22 mouse cellular contexts compared by ENCODE assay signal in genomic region chr10:54182670-54183069, GRCm38 (mm10).
DNase-seq lines count a peak whose midpoint lies in the region; ATAC-seq and TF ChIP-seq lines count a peak whose summit lies in the region.
"Had no signal": no experiment of that assay in that cellular context is flagged by ENCODE, and none has a peak within 500 bp of the region (broad histone marks: within the 10 kb centered on the region; RNA-seq: fewer than 3 reads in every experiment).

No protein-coding gene starts in this region.

- H3K9ac ChIP-seq in heart, embryonic 11.5 days (ENCODE audit: low read depth, low read length) = no peak overlapping the region
- H3K9ac ChIP-seq: hindbrain, embryonic 15.5 days; liver, postnatal 0 days had no signal

- H3K27me3 ChIP-seq in kidney, adult 2 months (replicated peaks; ENCODE audit: control insufficient read depth, insufficient read depth, low read length) = no peaks in the 10 kb centered on the region
- H3K27me3 ChIP-seq in heart, embryonic 11.5 days (ENCODE audit: control insufficient read depth, insufficient read depth, low read length) = no peaks in the 10 kb centered on the region
- H3K27me3 ChIP-seq: CH12.LX; hindbrain, embryonic 15.5 days had no signal

- H3K4me2 ChIP-seq in heart, embryonic 11.5 days = no peak overlapping the region
- H3K4me2 ChIP-seq: hindbrain, embryonic 15.5 days; midbrain, embryonic 11.5 days had no signal

- H3K4me1 ChIP-seq in kidney, adult 2 months (ENCODE audit: control insufficient read depth, insufficient read depth, low read length) = no peaks in the 10 kb centered on the region
- H3K4me1 ChIP-seq in heart, embryonic 11.5 days (ENCODE audit: control insufficient read depth, insufficient read depth, low read length) = no peaks in the 10 kb centered on the region
- H3K4me1 ChIP-seq: hindbrain, embryonic 15.5 days had no signal

- H3K4me3 ChIP-seq in kidney, adult 2 months (ENCODE audit: insufficient read depth, low read depth, low read length) = no peak overlapping the region
- no peak overlapping the region for H3K4me3 ChIP-seq in heart, embryonic 11.5 days (ENCODE audit: low read depth, low read length)
- H3K4me3 ChIP-seq: heart, adult 2 months; hindbrain, embryonic 15.5 days had no signal

- WGBS in kidney, adult 2 months = 70% methylated on average over 1 of the region's 1 CpGs
- 77% methylated on average over 1 of the region's 1 CpGs for WGBS in heart, embryonic 11.5 days (ENCODE audit: insufficient replicate concordance)

- TF ChIP-seq POLR2A in kidney, adult 2 months (IDR thresholded peaks at IDR 0.05; ENCODE audit: low read depth, low read length) = no peak
- no peak for TF ChIP-seq POLR2A in brain, embryonic 14.5 days (IDR thresholded peaks at IDR 0.05; ENCODE audit: borderline replicate concordance, extremely low read depth, insufficient read depth, insufficient read length, poor library complexity, severe bottlenecking)

- peak; percentile 20 for DNase-seq in kidney, postnatal 10 days
- no peak for DNase-seq in kidney, adult 2 months
- peak; percentile 58 for DNase-seq in adipocyte (ENCODE audit: low spot score)
- peak; percentile 50 for DNase-seq in brain, embryonic 14.5 days (ENCODE audit: low read depth)
- peak; percentile 86 to 92 for DNase-seq in cerebellum, postnatal 10 days
- DNase-seq in heart, postnatal 4 days = no peak
- DNase-seq: adrenal gland, adult 8-10 months; B cell, adult 2 months; gastrocnemius, postnatal 36 days; heart, adult 2 months; kidney, adult 11 months; liver, postnatal 0 days; lung, postnatal 14 days; right cerebral cortex, adult 18-20 months; right cerebral cortex, postnatal 4 days; thymus, postnatal 25 days had no signal

- no peak for TF ChIP-seq CTCF in kidney, adult 2 months (conservative IDR thresholded peaks at IDR 0.05; ENCODE audit: insufficient read depth, insufficient read length, low read depth, low read length)
- TF ChIP-seq CTCF in brain, embryonic 14.5 days (IDR thresholded peaks at IDR 0.05; ENCODE audit: borderline replicate concordance, extremely low read depth, insufficient read depth, insufficient read length) = no peak

- no peak for ATAC-seq in heart, embryonic 11.5 days (replicated peaks; ENCODE audit: insufficient number of reproducible peaks, low FRiP score, low TSS enrichment)
- ATAC-seq: liver, postnatal 0 days had no signal

- H3K27ac ChIP-seq in kidney, adult 2 months (ENCODE audit: insufficient read depth, low read depth, low read length) = no peak overlapping the region
- no peak overlapping the region for H3K27ac ChIP-seq in heart, embryonic 11.5 days (ENCODE audit: low read depth, low read length)
- H3K27ac ChIP-seq: heart, adult 2 months; hindbrain, embryonic 15.5 days; kidney, postnatal 0 days had no signal

- no peaks in the 10 kb centered on the region for H3K9me3 ChIP-seq in heart, embryonic 11.5 days (replicated peaks; ENCODE audit: control insufficient read depth, low read length)
- H3K9me3 ChIP-seq: G1E; hindbrain, embryonic 15.5 days had no signal

- H3K36me3 ChIP-seq in kidney, adult 2 months (ENCODE audit: control insufficient read depth, insufficient read depth, low read length) = no peaks in the 10 kb centered on the region
- no peaks in the 10 kb centered on the region for H3K36me3 ChIP-seq in heart, embryonic 11.5 days (ENCODE audit: control insufficient read depth, insufficient read depth, low read length)
- H3K36me3 ChIP-seq: G1E; hindbrain, embryonic 15.5 days had no signal

Comparison
In these comparisons a context has a peak if more than half of its experiments do, and no peak if none do; other contexts are left out.
1. DNase-seq: peak in kidney, postnatal 10 days (single experiment), adipocyte (single experiment), brain, embryonic 14.5 days (single experiment) and cerebellum, postnatal 10 days (2 of 2); none in kidney, adult 2 months (single experiment) and heart, postnatal 4 days (single experiment).